Mouse (Mus musculus): Measurements from ENCODE around the gene Msi2. TPM values are rescaled to one million over a fixed set of nuclear protein-coding genes. Genes with fewer than 3 reads are reported as not detected.

Msi2 gene
- polyA plus RNA-seq, 1 experiment from 2014 or later = 25.6 TPM

DNA sequence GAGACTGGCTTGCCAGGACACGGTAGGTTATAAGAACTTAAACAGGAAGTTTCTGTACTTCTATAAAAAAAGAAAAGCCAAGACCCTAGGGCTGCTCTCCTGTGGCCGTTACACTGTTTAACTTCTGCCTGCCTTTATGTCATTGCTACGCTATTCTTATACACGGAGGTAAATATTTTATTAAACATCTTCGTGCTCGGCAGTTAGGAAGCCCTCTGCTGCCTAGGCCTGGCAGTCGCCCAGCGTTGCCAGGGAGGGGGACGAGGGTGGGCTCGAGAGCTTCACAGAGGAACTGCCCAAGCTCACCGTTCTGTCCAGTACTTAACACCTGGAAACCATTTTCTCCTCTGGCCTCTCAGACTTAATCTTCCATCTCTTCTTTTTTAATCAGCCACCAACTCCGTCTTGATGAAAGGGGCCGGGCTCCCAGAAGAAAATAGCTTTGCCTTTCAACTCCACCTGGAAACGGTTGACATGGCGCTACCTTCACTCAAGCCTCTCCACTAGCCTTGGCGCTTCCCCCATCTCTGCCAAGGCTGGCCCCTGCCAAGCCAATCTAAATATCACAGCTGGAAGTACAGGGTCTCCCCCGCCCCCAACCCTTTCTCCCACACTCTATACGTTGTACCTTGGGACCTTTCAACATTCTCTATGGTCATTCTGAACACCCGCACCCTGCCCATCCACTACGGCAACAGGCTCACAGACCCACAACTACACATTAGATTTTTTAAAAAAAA, 9.6 kb upstream of the Msi2 start:
- Histone ChIP-seq H3K9ac (replicated peaks; ENCODE audit: low read depth, low read length) (no peak overlapping the region), H3K4me1 (ENCODE audit: control insufficient read depth, insufficient read depth, low read length) (no peaks in the 10 kb centered on the region; the same call in 1 of the 2 replicates), H3K27me3 (ENCODE audit: control insufficient read depth, insufficient read depth, low read length) (no peaks in the 10 kb centered on the region), H3K4me3 (ENCODE audit: low read depth, low read length) (no peak overlapping the region), H3K27ac (ENCODE audit: low read depth, low read length) (0 out of 2 replicates have a peak overlapping the region, but pooled peaks have one; percentile 7), H3K9me3 (ENCODE audit: control insufficient read depth, low read length) (no peaks in the 10 kb centered on the region), H3K36me3 (ENCODE audit: control insufficient read depth, insufficient read depth, low read length) (no peaks in the 10 kb centered on the region), H3K4me2 (ENCODE audit: low read depth, low read length) (no peak overlapping the region)
- WGBS = 55% methylated on average over 20 of the region's 20 CpGs
- ATAC-seq (ENCODE audit: low read depth) = 0 out of 2 replicates have a peak, but pooled peaks have one; percentile 38

DNA sequence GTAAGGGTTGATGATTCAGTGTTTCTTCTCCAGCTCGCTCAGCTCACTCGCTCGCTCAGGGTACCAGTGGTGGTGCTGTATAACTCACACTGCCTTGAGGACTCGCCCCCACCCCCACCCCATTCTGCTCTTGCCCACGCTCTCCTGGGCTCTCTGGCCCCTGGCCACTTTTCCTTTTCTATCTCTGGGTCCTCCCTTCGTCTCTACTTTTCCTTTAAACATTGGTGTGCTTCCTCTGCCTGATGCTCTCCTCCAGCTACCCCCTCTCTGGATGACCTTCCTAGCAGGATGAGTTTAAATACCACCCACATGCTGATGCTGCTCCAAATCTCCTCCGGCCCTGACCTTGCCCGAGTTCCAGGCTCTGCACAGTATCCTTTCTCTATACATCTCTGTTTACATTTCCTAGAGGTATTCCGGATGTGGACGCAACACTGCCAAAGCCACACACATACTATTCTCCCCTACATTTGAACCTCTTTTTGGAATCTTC, 2.9 kb upstream of the Msi2 start:
- Histone ChIP-seq H3K4me1 (ENCODE audit: control insufficient read depth, insufficient read depth, low read length) (0 out of 2 replicates have a peak, but pooled peaks cover 2% of the 10 kb centered on the region), H3K9me3 (ENCODE audit: control insufficient read depth, low read length) (no peaks in the 10 kb centered on the region), H3K36me3 (ENCODE audit: control insufficient read depth, insufficient read depth, low read length) (no peaks in the 10 kb centered on the region), H3K27me3 (ENCODE audit: control insufficient read depth, insufficient read depth, low read length) (no peaks in the 10 kb centered on the region), H3K9ac (replicated peaks; ENCODE audit: low read depth, low read length) (no peak overlapping the region), H3K4me2 (ENCODE audit: low read depth, low read length) (no peak overlapping the region), H3K4me3 (ENCODE audit: low read depth, low read length) (no peak overlapping the region), H3K27ac (ENCODE audit: low read depth, low read length) (no peak overlapping the region)
- ATAC-seq (ENCODE audit: low read depth) = no peak
- 64% methylated on average over 10 of the region's 10 CpGs for WGBS

DNA sequence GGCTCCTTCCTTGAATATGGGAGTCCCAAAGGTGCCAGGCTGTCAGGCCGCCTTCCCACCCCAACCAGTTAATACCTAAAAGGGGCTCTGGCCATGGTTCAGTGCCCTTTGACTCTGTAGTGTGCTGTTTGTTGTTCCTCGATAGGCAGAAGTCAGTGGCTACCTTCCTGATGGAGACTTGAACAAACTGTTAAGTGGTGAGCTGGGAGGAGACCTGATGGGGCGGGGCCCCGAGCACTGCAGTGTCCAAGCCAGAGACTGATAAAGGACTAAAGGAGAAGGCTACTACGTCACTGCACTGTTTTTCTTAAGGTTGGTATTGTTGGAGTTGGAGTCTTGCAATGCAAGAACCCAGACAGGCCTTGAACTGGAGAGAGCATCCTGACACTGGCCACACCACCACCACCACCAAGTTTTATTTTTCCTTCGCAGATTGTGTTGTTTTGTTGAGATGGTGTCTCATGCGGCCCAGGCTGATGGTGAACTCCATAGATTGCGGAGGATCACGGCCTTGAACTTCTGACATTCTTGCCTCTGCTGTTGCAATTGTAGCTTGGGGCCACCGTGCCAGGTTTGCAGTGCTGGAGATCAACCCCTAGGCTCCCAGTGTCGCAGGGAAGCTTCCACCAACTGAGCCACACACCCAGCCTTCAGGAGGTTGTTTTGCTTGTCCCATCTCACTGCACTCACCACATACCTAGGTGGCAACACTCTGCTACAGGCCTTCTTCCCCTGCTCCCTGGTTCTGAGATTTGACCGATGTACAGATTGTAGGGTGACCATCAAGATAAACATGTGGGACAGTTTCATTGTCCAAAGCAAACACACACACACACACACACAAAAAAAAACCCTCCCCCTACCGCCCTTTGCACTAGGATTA, 2.2 kb upstream of the Msi2 start:
- H3K4me3 ChIP-seq (ENCODE audit: low read depth, low read length) = no peak overlapping the region
- 71% methylated on average over 13 of the region's 13 CpGs for WGBS
- no peak overlapping the region for H3K9ac ChIP-seq (replicated peaks; ENCODE audit: low read depth, low read length)
- peak overlapping the region; percentile 57; the same call in 1 of the 2 replicates for H3K4me2 ChIP-seq (ENCODE audit: low read depth, low read length)
- H3K36me3 ChIP-seq (ENCODE audit: control insufficient read depth, insufficient read depth, low read length) = no peaks in the 10 kb centered on the region
- peaks cover 8% of the 10 kb centered on the region; the same call in 1 of the 2 replicates for H3K4me1 ChIP-seq (ENCODE audit: control insufficient read depth, insufficient read depth, low read length)
- H3K27ac ChIP-seq (ENCODE audit: low read depth, low read length) = no peak overlapping the region
- no peaks in the 10 kb centered on the region for H3K27me3 ChIP-seq (ENCODE audit: control insufficient read depth, insufficient read depth, low read length)
- ATAC-seq (ENCODE audit: low read depth) = no peak
- no peaks in the 10 kb centered on the region for H3K9me3 ChIP-seq (ENCODE audit: control insufficient read depth, low read length)

DNA sequence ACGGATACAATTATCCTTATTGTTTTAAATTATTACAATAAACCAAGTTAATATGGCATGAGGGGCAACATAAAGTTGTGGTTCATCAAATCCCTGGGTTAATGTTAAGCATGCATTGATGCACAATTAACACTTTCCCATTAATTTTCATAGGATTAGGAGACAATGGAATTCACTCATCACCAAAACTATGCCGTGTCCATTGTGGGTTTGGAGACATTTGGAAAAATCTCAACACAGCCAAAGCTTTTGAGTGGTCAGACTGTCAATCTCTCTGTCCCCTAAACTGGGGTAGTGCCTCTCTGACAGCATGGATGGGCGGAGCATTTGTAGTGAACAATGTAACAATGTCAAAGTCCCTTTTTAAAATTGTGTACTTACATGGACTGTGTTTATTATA, 1.3 kb upstream of the Msi2 start:
- H3K27me3 ChIP-seq (ENCODE audit: control insufficient read depth, insufficient read depth, low read length) = no peaks in the 10 kb centered on the region
- no peaks in the 10 kb centered on the region for H3K36me3 ChIP-seq (ENCODE audit: control insufficient read depth, insufficient read depth, low read length)
- no peak overlapping the region for H3K9ac ChIP-seq (replicated peaks; ENCODE audit: low read depth, low read length)
- H3K27ac ChIP-seq (ENCODE audit: low read depth, low read length) = no peak overlapping the region
- H3K9me3 ChIP-seq (ENCODE audit: control insufficient read depth, low read length) = no peaks in the 10 kb centered on the region
- peak overlapping the region; percentile 57; the same call in 1 of the 2 replicates for H3K4me2 ChIP-seq (ENCODE audit: low read depth, low read length)
- H3K4me1 ChIP-seq (ENCODE audit: control insufficient read depth, insufficient read depth, low read length) = peaks cover 11% of the 10 kb centered on the region; the same call in 1 of the 2 replicates
- WGBS = 37% methylated on average over 3 of the region's 3 CpGs
- H3K4me3 ChIP-seq (ENCODE audit: low read depth, low read length) = peak overlapping the region; percentile 85; the same call in 1 of the 2 replicates
- no peak for ATAC-seq (ENCODE audit: low read depth)

DNA sequence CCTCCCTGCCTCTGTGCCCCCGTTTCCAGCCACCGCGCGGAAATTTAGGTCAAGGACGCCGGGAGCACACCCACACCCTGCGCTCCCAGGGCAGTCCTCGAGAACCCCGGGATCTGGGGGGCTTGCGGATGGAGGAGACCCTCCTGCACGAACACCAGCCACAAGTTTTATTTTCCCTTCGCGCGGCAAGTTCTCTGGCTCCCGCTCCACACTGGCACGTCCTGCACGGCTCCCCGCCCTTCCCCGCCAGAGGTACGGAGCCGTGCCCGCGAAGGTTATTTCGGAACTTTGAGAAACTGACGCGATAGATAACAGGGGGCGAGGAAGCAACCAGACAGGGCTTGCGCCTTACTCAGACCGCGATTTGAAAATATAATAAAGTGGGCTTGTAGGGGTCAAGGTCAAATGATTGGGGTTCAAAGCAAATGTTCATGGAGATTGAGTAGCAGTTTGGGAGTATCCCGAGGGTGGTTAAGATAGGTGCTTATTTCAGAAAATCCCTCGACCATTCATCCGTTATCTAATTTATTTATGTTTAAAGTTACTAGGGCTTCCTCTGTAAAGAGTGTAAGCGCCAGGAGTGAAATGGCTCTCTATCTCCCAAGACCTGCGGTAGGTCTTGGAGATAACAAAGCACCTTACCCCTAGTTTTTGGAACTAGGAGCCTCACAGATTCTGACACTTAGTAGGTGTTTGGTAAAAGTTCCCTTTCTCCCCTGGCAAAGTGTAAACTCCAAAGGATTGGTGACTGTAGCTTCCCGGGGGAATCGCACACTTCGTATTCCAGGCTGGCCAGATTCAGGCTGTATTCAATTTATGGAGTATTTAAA, 668 bp upstream of the Msi2 start:
- Histone ChIP-seq H3K4me1 (ENCODE audit: control insufficient read depth, insufficient read depth, low read length) (peaks cover 11% of the 10 kb centered on the region; the same call in 1 of the 2 replicates), H3K4me2 (ENCODE audit: low read depth, low read length) (peak overlapping the region; percentile 57), H3K9ac (replicated peaks; ENCODE audit: low read depth, low read length) (peak overlapping the region; percentile 96), H3K4me3 (ENCODE audit: low read depth, low read length) (peak overlapping the region; percentile 85), H3K9me3 (ENCODE audit: control insufficient read depth, low read length) (no peaks in the 10 kb centered on the region), H3K27me3 (ENCODE audit: control insufficient read depth, insufficient read depth, low read length) (no peaks in the 10 kb centered on the region), H3K27ac (ENCODE audit: low read depth, low read length) (peak overlapping the region; percentile 74), H3K36me3 (ENCODE audit: control insufficient read depth, insufficient read depth, low read length) (no peaks in the 10 kb centered on the region)
- WGBS = 2% methylated on average over 38 of the region's 38 CpGs
- ATAC-seq (ENCODE audit: low read depth) = no peak

DNA sequence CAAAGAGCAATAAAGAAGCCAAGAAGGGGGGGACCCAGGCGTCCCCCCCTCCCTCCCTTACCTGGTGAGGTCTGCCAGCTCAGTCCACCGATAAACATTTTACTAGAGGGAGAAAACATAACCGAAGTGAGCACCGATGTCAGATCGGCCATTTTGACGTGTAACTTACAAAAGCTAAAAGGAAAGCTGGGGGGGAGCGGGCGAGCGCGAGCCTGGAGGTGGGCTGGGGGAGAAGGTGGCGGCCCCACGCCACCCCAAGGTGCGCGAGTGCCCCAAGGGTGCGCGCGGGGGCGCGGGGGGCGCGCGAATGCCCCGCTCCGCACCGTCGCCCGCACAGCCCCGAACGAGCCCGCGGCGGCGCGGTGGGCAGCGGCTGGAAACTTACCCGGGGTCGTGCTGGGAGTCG, 666 bp downstream of the Msi2 start:
- H3K4me2 ChIP-seq (ENCODE audit: low read depth, low read length) = peak overlapping the region; percentile 57
- H3K4me1 ChIP-seq (ENCODE audit: control insufficient read depth, insufficient read depth, low read length) = peaks cover 17% of the 10 kb centered on the region; the same call in 1 of the 2 replicates
- WGBS = under 1% methylated on average over 31 of the region's 38 CpGs

DNA sequence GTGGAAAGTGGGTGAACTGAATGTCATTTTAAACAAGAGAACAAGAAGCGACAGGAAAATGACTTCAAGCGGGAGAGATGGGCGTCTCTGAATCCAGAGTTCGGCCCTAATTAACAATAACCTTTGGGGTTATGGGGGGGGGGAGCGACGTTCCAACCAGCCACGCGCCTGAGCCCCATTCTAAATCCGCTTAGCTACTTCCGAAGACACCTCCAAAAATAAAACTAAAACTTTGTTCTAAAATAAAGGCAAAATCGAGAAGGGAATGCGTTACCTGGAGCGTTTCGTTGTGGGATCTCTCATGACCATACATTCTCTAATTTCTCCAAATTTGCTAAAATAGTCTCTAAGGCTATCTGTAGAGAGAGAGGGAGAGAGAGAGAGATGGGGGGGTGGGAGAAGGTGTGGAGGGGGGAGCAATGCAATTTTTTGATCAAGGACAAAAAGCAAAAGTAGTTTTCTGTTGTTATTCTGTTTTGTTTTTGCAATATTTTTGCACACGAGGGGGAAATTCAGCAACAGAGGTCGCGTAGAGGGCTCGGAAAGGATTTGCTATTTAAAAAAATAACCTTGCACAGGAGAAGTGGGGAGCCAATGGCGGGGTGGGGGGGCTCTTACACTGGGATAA, 1.2 kb downstream of the Msi2 start:
- no peak for ATAC-seq (ENCODE audit: low read depth)
- Histone ChIP-seq H3K9me3 (ENCODE audit: control insufficient read depth, low read length) (no peaks in the 10 kb centered on the region), H3K4me2 (ENCODE audit: low read depth, low read length) (peak overlapping the region; percentile 57), H3K4me3 (ENCODE audit: low read depth, low read length) (peak overlapping the region; percentile 85), H3K36me3 (ENCODE audit: control insufficient read depth, insufficient read depth, low read length) (peaks cover 3% of the 10 kb centered on the region; the same call in 1 of the 2 replicates), H3K9ac (replicated peaks; ENCODE audit: low read depth, low read length) (peak overlapping the region; percentile 96), H3K4me1 (ENCODE audit: control insufficient read depth, insufficient read depth, low read length) (peaks cover 17% of the 10 kb centered on the region; the same call in 1 of the 2 replicates), H3K27ac (ENCODE audit: low read depth, low read length) (peak overlapping the region; percentile 85), H3K27me3 (ENCODE audit: control insufficient read depth, insufficient read depth, low read length) (no peaks in the 10 kb centered on the region)
- under 1% methylated on average over 19 of the region's 19 CpGs for WGBS

More for the DNA sequence above, 666 bp downstream of the Msi2 start:
- Histone ChIP-seq H3K27me3 (ENCODE audit: control insufficient read depth, insufficient read depth, low read length) (no peaks in the 10 kb centered on the region), H3K27ac (ENCODE audit: low read depth, low read length) (peak overlapping the region; percentile 85), H3K4me3 (ENCODE audit: low read depth, low read length) (peak overlapping the region; percentile 85), H3K9me3 (ENCODE audit: control insufficient read depth, low read length) (no peaks in the 10 kb centered on the region), H3K9ac (replicated peaks; ENCODE audit: low read depth, low read length) (peak overlapping the region; percentile 96), H3K36me3 (ENCODE audit: control insufficient read depth, insufficient read depth, low read length) (no peaks in the 10 kb centered on the region)
- ATAC-seq (ENCODE audit: low read depth) = peak; percentile 57

All from neural tube, embryonic 14.5 days (tissue).